ENCODE assay signal across 14 mouse cellular contexts in the genomic region with DNA sequence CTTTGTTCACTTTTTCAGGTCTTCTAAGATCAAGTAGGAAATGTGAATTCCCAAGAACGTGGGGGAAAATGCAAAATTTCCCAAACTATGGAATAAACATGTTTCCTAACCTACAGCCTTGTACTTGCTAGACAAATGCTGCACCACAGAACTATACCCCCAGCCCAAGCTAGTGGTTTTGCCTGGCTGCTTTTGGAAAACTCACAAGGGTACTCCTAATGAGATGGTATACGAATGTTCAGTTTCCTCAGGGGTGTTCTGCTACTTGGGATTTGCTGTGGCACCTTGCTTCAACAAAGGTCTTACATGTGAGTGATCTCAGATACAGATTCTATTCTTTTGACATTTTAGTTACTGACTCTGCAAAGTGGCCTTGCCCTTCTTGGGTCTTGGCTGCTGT.
DNase-seq lines count a peak whose midpoint lies in the region; ATAC-seq and TF ChIP-seq lines count a peak whose summit lies in the region.
"Had no signal": no experiment of that assay in that cellular context is flagged by ENCODE, and none has a peak within 500 bp of the region (broad histone marks: within the 10 kb centered on the region; RNA-seq: fewer than 3 reads in every experiment).

No protein-coding gene starts in this region.

- H3K9ac ChIP-seq in heart, embryonic 11.5 days (ENCODE audit: low read depth, low read length) = peak overlapping the region; percentile 52
- H3K9ac ChIP-seq in lung, embryonic 14.5 days = no peak overlapping the region
- H3K9ac ChIP-seq in intestine, embryonic 16.5 days (ENCODE audit: low read depth, low read length) = 0 out of 2 replicates have a peak overlapping the region, but pooled peaks have one; percentile 25
- H3K9ac ChIP-seq in stomach, embryonic 16.5 days (ENCODE audit: low read length) = peak overlapping the region; percentile 19; the same call in 1 of the 2 replicates
- H3K9ac ChIP-seq in midbrain, embryonic 13.5 days (replicated peaks) = no peak overlapping the region
- H3K9ac ChIP-seq: hindbrain, embryonic 15.5 days had no signal

- no peaks in the 10 kb centered on the region for H3K9me3 ChIP-seq in heart, embryonic 11.5 days (replicated peaks; ENCODE audit: control insufficient read depth, low read length)
- H3K9me3 ChIP-seq in lung, embryonic 14.5 days (ENCODE audit: low read depth, low read length) = no peaks in the 10 kb centered on the region
- H3K9me3 ChIP-seq in intestine, embryonic 16.5 days (ENCODE audit: control insufficient read depth, low read length) = no peaks in the 10 kb centered on the region
- no peaks in the 10 kb centered on the region for H3K9me3 ChIP-seq in stomach, embryonic 16.5 days (replicated peaks; ENCODE audit: control insufficient read depth, low read length)
- H3K9me3 ChIP-seq in midbrain, embryonic 13.5 days = no peaks in the 10 kb centered on the region
- H3K9me3 ChIP-seq: hindbrain, embryonic 15.5 days had no signal

- ATAC-seq in heart, embryonic 11.5 days (replicated peaks; ENCODE audit: insufficient number of reproducible peaks, low FRiP score, low TSS enrichment) = no peak
- ATAC-seq in lung, embryonic 14.5 days (ENCODE audit: insufficient read depth) = no peak
- no peak for ATAC-seq in intestine, embryonic 16.5 days
- no peak for ATAC-seq in stomach, embryonic 16.5 days (ENCODE audit: insufficient read depth, low FRiP score)
- ATAC-seq in midbrain, embryonic 13.5 days = no peak

- no peak for TF ChIP-seq CTCF in lung, embryonic 14.5 days (IDR thresholded peaks at IDR 0.05; ENCODE audit: low read depth)

- H3K36me3 ChIP-seq in heart, embryonic 11.5 days (ENCODE audit: control insufficient read depth, insufficient read depth, low read length) = peaks cover 4% of the 10 kb centered on the region; the same call in 1 of the 2 replicates
- H3K36me3 ChIP-seq in lung, embryonic 14.5 days (ENCODE audit: insufficient read depth) = peaks cover 75% of the 10 kb centered on the region
- H3K36me3 ChIP-seq in intestine, embryonic 16.5 days (ENCODE audit: control insufficient read depth, insufficient read depth, low read length) = no peaks in the 10 kb centered on the region
- H3K36me3 ChIP-seq in stomach, embryonic 16.5 days (ENCODE audit: control insufficient read depth, insufficient read depth, low read length) = 0 out of 2 replicates have a peak, but pooled peaks cover 3% of the 10 kb centered on the region
- peaks cover 5% of the 10 kb centered on the region; the same call in 1 of the 2 replicates for H3K36me3 ChIP-seq in midbrain, embryonic 13.5 days
- H3K36me3 ChIP-seq: hindbrain, embryonic 15.5 days had no signal

- H3K27me3 ChIP-seq in heart, embryonic 11.5 days (ENCODE audit: control insufficient read depth, insufficient read depth, low read length) = no peaks in the 10 kb centered on the region
- H3K27me3 ChIP-seq in lung, embryonic 14.5 days (ENCODE audit: insufficient read depth, low read length) = no peaks in the 10 kb centered on the region
- H3K27me3 ChIP-seq in intestine, embryonic 16.5 days (replicated peaks; ENCODE audit: control insufficient read depth, insufficient read depth, low read length) = no peaks in the 10 kb centered on the region
- no peaks in the 10 kb centered on the region for H3K27me3 ChIP-seq in stomach, embryonic 16.5 days (ENCODE audit: control insufficient read depth, insufficient read depth, low read length)
- no peaks in the 10 kb centered on the region for H3K27me3 ChIP-seq in midbrain, embryonic 13.5 days
- H3K27me3 ChIP-seq: hindbrain, embryonic 15.5 days; Patski had no signal

- intact Hi-C loops in heart, postnatal 25 days (cut with DNase I) = no loop called here

- no peak for DNase-seq in heart, postnatal 25 days (ENCODE audit: low spot score)
- DNase-seq in lung, embryonic 14.5 days = no peak
- DNase-seq in lung, postnatal 25 days (ENCODE audit: low spot score) = no peak
- DNase-seq in retina, postnatal 1 day = no peak
- DNase-seq: kidney, postnatal 4 days; lung, postnatal 4 days; right cerebral cortex, postnatal 25 days had no signal

- peak overlapping the region; percentile 94 for H3K27ac ChIP-seq in heart, embryonic 11.5 days (ENCODE audit: low read depth, low read length)
- peak overlapping the region; percentile 63; the same call in 1 of the 2 replicates for H3K27ac ChIP-seq in lung, embryonic 14.5 days (ENCODE audit: low read depth)
- peak overlapping the region; percentile 74 for H3K27ac ChIP-seq in intestine, embryonic 16.5 days (ENCODE audit: low read length)
- H3K27ac ChIP-seq in stomach, embryonic 16.5 days (ENCODE audit: low read length) = peak overlapping the region; percentile 69
- H3K27ac ChIP-seq in midbrain, embryonic 13.5 days = no peak overlapping the region
- H3K27ac ChIP-seq: hindbrain, embryonic 15.5 days; left cerebral cortex, adult 2 months had no signal

- peaks cover 77% of the 10 kb centered on the region for H3K4me1 ChIP-seq in heart, embryonic 11.5 days (ENCODE audit: control insufficient read depth, insufficient read depth, low read length)
- peaks cover 16% of the 10 kb centered on the region; the same call in 1 of the 2 replicates for H3K4me1 ChIP-seq in lung, embryonic 14.5 days (ENCODE audit: insufficient read depth)
- peaks cover 14% of the 10 kb centered on the region for H3K4me1 ChIP-seq in intestine, embryonic 16.5 days (ENCODE audit: control insufficient read depth, insufficient read depth, low read length)
- peaks cover 32% of the 10 kb centered on the region for H3K4me1 ChIP-seq in stomach, embryonic 16.5 days (ENCODE audit: control insufficient read depth, insufficient read depth, low read length)
- peaks cover 24% of the 10 kb centered on the region for H3K4me1 ChIP-seq in midbrain, embryonic 13.5 days (replicated peaks)

- no peak overlapping the region for H3K4me3 ChIP-seq in heart, embryonic 11.5 days (ENCODE audit: low read depth, low read length)
- H3K4me3 ChIP-seq in lung, embryonic 14.5 days (ENCODE audit: low read depth, low read length) = no peak overlapping the region
- H3K4me3 ChIP-seq in intestine, embryonic 16.5 days (ENCODE audit: low read length) = no peak overlapping the region
- no peak overlapping the region for H3K4me3 ChIP-seq in stomach, embryonic 16.5 days (replicated peaks; ENCODE audit: low read length)
- no peak overlapping the region for H3K4me3 ChIP-seq in midbrain, embryonic 13.5 days (replicated peaks)
- H3K4me3 ChIP-seq: hindbrain, embryonic 15.5 days; left cerebral cortex, adult 2 months had no signal

- WGBS in heart, embryonic 11.5 days (ENCODE audit: insufficient replicate concordance) = 85% methylated on average over 2 of the region's 2 CpGs
- 77% methylated on average over 2 of the region's 2 CpGs for WGBS in lung, embryonic 14.5 days
- 78% methylated on average over 2 of the region's 2 CpGs for WGBS in intestine, embryonic 16.5 days
- 73% methylated on average over 2 of the region's 2 CpGs for WGBS in stomach, embryonic 16.5 days
- WGBS in midbrain, embryonic 13.5 days = 85% methylated on average over 2 of the region's 2 CpGs

- no peak overlapping the region for H3K4me2 ChIP-seq in heart, embryonic 11.5 days
- no peak overlapping the region for H3K4me2 ChIP-seq in lung, embryonic 14.5 days
- no peak overlapping the region for H3K4me2 ChIP-seq in intestine, embryonic 16.5 days (ENCODE audit: low read depth, low read length)
- no peak overlapping the region for H3K4me2 ChIP-seq in stomach, embryonic 16.5 days (ENCODE audit: low read depth, low read length)
- H3K4me2 ChIP-seq in midbrain, embryonic 13.5 days (replicated peaks) = no peak overlapping the region
- H3K4me2 ChIP-seq: hindbrain, embryonic 15.5 days had no signal

Comparison
In these comparisons a context has a peak if more than half of its experiments do, and no peak if none do; other contexts are left out.
1. H3K9ac ChIP-seq: peak in heart, embryonic 11.5 days (single experiment), intestine, embryonic 16.5 days (single experiment) and stomach, embryonic 16.5 days (single experiment); none in lung, embryonic 14.5 days (single experiment) and midbrain, embryonic 13.5 days (single experiment).